Mouse (Mus musculus) limb, embryonic 11.5 days (tissue): ENCODE measurements around the gene Hlf. TPM values are rescaled to one million over a fixed set of nuclear protein-coding genes. Genes with fewer than 3 reads are reported as not detected.
A peak's percentile ranks its signal among the peaks of the same experiment; 100 is the strongest.

Experiments
- ATAC-seq: fragments of 200-750 bp; cut with Nextera tagmentation; 2 replicates; pipeline ENCODE4 v1.8.0; 2017; ENCODE audit warnings: low read depth; ENCODE audit not compliant: insufficient number of reproducible peaks, low FRiP score, low TSS enrichment
- DNase-seq: peaks from one replicate; pipeline ENCODE4 v3.0.0-alpha.2; 2015; ENCODE audit warnings: low spot score
- H3K27ac ChIP-seq: fragments of 300-500 bp; sonication (generic); replicated peaks from 2 replicates; pipeline ENCODE4 v1.5.1; 2014; ENCODE audit warnings: low read depth, mild to moderate bottlenecking, low read length
- H3K27me3 ChIP-seq: fragments of 300-500 bp; sonication (generic); 2 replicates; pipeline ENCODE4 v1.6.1; 2014; ENCODE audit warnings: mild to moderate bottlenecking, low read length, mixed read lengths; ENCODE audit not compliant: control insufficient read depth, insufficient read depth
- H3K36me3 ChIP-seq: fragments of 300-500 bp; sonication (generic); 2 replicates; pipeline ENCODE4 v1.6.1; 2014; ENCODE audit warnings: mild to moderate bottlenecking, low read length, moderate library complexity, mixed read lengths; ENCODE audit not compliant: control insufficient read depth, insufficient read depth
- H3K4me1 ChIP-seq: fragments of 300-500 bp; sonication (generic); 2 replicates; pipeline ENCODE4 v1.6.1; 2014; ENCODE audit warnings: low read length, mixed read lengths; ENCODE audit not compliant: control insufficient read depth, insufficient read depth
- H3K4me2 ChIP-seq: fragments of 300-500 bp; sonication (generic); 2 replicates; pipeline ENCODE4 v1.6.1; 2014; ENCODE audit warnings: low read depth, mild to moderate bottlenecking, moderate library complexity; ENCODE audit not compliant: severe bottlenecking
- H3K4me3 ChIP-seq: fragments of 300-500 bp; sonication (generic); 2 replicates; pipeline ENCODE4 v1.5.1; 2014; ENCODE audit warnings: low read depth, low read length
- H3K9ac ChIP-seq: fragments of 300-500 bp; sonication (generic); 2 replicates; pipeline ENCODE4 v1.6.1; 2014; ENCODE audit warnings: mild to moderate bottlenecking, low read length
- H3K9me3 ChIP-seq: fragments of 300-500 bp; sonication (generic); 2 replicates; pipeline ENCODE4 v1.6.1; 2016; ENCODE audit warnings: low read length; ENCODE audit not compliant: control insufficient read depth
- WGBS: fragments of 180-500 bp; shearing (Covaris S2); extraction: QIAGEN DNeasy Blood & Tissue Kit; methylation state at CpG from one replicate; pipeline ENCODE4 v1.1.7; 2014; 5-methylcytosine and 5-hydroxymethylcytosine counted together
- polyA plus RNA-seq: library from polyadenylated mRNA; unstranded; fragments of >200 nt; fragmentation: Nextera tagmentation; extraction: Ambion mirVana; gene quantifications from 2 replicates; pipeline ENCODE4 v1.2.1, GENCODE M21; 2014

The Hlf gene
- polyA plus RNA-seq, 1 experiment from 2014 or later = 0.31 TPM

DNA sequence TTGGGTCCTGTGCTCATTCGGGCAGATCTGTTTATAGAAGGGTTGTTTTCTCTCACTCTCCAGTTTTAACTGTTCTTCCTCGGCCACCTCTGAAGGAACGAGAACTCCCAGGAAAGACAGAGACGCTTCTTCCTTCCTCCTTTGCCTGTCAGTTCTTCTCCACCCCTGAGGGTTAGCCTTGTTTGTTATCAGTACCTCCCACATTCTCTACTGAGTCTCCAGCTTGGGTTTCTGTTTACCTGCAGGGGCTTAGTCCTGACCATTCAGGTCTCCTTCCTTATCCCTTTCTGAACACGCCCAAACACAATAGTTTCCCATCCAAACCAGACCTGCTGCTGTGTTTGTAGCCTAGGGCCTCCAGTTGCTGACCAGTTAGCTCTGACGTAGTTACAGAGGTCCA is 8.2 kb upstream of the Hlf start:
- no peak for ATAC-seq

DNA sequence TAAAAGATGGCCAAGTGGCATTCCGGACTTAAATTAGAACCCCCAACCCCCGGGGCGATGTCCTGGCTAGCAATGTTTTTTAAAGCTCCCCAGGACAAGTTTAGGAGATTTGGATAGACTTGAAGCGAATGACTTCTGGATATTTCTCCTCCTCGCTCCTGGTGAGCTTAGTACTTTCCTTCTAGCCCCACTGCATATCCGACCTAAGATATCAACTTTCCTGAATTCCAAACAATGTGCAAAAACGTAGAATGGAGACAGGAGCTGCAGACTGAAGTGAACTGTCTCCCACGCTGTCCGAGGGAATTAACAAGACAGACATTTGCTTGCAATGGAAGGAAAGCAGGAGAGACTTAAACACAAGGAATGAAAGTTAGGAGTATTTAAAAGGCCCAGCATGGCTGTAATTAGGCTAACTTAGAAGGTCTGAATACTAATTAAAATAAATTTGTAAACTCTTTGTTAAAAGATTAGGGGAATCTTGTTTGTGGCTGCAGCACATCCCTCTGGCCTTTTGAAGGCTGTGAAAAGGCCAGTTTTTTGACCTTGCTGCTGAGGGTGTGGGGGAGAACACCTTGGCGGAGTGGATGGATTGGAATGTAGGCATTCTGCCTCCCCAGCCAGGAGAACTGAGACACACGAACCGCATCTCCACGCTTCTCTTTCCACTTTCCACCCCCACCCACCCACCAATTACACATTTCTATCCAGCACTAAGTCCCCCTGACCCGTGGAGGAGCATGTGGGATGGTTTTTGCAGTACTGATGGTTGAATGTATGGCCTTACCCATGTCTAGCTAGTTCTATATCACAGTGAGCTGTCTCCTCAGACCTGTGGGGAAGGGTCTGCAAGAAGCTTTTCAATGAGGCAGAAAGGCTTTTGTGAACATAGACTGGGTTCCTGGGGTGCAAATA is 833 bp upstream of the Hlf start:
- H3K27ac ChIP-seq = no peak overlapping the region
- peak overlapping the region; percentile 86 for H3K4me2 ChIP-seq
- peaks cover 28% of the 10 kb centered on the region for H3K27me3 ChIP-seq
- no peaks in the 10 kb centered on the region for H3K9me3 ChIP-seq
- peaks cover 7% of the 10 kb centered on the region; the same call in 1 of the 2 replicates for H3K4me1 ChIP-seq
- ATAC-seq = no peak
- H3K36me3 ChIP-seq = no peaks in the 10 kb centered on the region
- peak overlapping the region; percentile 29; the same call in 1 of the 2 replicates for H3K4me3 ChIP-seq
- no peak for DNase-seq
- WGBS = 10% methylated on average over 14 of the region's 14 CpGs
- H3K9ac ChIP-seq = no peak overlapping the region

More for the DNA sequence above, 8.2 kb upstream of the Hlf start:
- Histone ChIP-seq H3K4me1 (no peaks in the 10 kb centered on the region), H3K9ac (no peak overlapping the region), H3K9me3 (no peaks in the 10 kb centered on the region), H3K27ac (no peak overlapping the region), H3K36me3 (no peaks in the 10 kb centered on the region), H3K4me3 (no peak overlapping the region), H3K4me2 (no peak overlapping the region), H3K27me3 (no peaks in the 10 kb centered on the region)
- DNase-seq = no peak
- WGBS = 54% methylated on average over 6 of the region's 6 CpGs

DNA sequence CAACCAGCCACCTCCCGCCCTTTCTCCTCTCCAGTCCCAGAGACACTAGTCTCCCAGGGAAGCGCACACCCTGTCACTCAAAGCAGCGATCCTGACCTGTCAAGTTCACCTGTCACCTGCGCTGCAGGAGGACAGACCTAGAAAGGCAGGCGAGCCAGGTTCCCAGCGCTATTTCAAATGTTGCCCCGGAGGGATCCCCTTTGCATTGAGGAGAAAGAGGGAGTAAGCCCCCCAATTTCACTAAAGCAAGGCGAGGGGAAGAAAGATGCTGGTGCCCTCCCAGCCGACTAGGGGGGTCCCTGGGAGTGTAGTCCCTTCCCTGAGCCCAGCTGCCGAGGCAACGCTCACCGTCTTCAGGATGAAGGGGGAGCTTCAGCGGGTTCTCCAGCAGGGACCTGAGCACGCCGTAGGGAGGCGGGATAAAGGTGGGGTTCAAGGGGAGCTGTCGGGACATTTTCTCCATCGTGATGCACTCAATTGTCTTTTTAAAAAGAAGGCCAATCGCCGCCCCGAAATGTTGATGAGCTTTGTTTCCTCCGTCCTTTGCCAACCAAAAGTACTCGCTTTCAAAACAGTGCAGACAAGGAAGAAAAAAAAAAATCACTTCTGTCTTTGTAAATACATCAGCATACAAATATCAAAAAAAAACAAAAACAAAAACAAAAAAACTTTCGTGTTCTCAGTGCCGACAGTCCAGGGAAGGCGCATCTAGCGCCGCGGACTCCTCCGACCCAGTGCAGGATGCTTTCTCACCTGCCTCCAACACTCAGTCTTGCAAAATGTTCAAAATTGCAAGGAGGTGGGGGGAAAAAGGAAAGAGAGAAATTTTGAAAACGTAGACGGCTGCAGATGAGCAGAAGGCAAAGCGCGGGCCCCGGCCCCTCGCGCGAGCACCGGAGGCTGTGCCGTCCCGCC is 536 bp downstream of the Hlf start:
- Histone ChIP-seq H3K4me2 (peak overlapping the region; percentile 86), H3K9me3 (no peaks in the 10 kb centered on the region), H3K4me1 (peaks cover 7% of the 10 kb centered on the region; the same call in 1 of the 2 replicates), H3K4me3 (peak overlapping the region; percentile 29), H3K27me3 (peaks cover 28% of the 10 kb centered on the region), H3K9ac (no peak overlapping the region), H3K27ac (no peak overlapping the region), H3K36me3 (no peaks in the 10 kb centered on the region)
- DNase-seq (peak; percentile 38), ATAC-seq (peak; percentile 53)
- under 1% methylated on average over 41 of the region's 41 CpGs for WGBS

DNA sequence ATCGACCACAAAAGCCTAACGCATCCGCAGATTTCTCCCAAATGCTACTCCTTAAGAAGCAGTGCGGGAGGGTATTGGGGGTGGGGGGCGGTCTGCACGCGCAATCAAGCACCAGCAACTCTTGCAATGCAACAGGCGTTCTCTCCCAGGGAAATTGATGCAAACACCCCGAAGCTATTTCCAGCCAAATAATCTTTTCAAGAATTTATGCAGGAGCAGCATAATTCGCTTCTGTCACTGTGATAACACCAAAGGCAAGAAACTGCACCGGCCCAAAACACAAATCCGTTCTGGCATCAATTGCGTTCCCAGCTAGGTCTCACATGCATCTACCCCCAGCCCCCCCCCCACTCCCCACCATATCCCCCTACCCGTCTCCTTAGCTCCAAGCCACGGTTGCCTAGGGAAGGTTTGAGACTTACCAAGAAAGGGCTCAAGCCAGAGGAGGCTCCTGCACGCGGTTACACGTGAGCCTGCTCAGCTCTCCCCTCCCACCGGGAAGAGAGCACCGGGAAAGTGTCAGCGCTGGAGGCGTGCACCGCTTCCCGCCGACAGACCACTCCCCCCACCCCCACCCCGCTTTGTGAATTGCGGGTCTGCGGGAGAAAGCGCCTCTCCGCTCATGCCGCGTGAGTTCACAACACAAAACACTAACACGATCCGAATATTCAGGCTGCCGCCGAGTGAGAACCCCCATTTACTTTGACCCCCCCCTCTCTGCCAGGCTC is 1.4 kb downstream of the Hlf start:
- Histone ChIP-seq H3K4me3 (peak overlapping the region; percentile 25), H3K9ac (no peak overlapping the region), H3K27ac (no peak overlapping the region), H3K9me3 (no peaks in the 10 kb centered on the region), H3K27me3 (peaks cover 28% of the 10 kb centered on the region), H3K36me3 (no peaks in the 10 kb centered on the region), H3K4me1 (peaks cover 7% of the 10 kb centered on the region; the same call in 1 of the 2 replicates), H3K4me2 (peak overlapping the region; percentile 86)
- DNase-seq = peak; percentile 50
- under 1% methylated on average over 36 of the region's 36 CpGs for WGBS
- no peak for ATAC-seq

DNA sequence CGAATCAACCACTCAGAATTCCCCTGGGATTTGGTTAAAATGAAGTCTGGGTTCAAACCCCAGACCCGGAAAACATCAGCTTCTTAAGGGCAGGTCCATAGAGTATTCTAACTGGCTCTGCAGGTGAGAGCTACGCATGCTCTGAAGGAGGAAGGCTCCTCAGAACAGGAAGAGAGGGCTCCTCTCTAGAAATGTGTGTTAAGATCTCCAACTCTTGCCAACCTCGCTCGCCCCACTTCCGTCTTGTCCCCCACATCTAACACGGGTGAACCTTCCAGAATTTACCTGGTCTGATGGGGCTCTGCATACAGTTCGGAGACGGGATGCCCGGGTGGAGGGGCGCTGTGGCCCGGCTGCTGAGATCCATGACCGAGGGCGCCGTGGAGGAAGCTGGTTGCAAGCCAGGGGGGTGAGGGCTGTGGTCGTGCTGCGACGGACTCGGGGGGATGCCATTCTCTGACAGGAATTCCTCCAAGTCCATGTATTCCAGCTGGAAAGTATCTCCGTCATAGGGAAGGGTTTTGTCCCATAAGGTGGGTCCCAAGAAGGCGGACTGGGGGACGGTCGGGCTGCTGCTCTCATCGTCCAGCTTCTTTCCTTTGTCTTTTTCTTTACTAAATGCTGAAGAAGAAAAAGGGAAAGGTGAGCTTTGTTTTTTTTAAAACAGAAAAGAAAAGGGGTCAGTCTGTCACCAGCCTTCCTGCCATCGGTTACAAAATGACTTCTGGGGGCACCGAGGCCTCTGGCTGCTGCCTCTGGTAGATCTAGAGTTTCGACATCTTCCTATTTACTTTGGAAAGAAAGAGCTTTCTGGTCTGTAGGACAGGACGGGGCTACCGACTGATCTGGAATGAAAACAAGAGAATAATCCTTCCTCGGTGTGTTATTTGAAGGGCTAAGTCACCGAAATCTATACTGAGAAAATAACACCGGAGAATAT is 2.9 kb downstream of the Hlf start:
- H3K9me3 ChIP-seq = no peaks in the 10 kb centered on the region
- DNase-seq (no peak), ATAC-seq (no peak)
- H3K27me3 ChIP-seq = peaks cover 28% of the 10 kb centered on the region
- H3K36me3 ChIP-seq = no peaks in the 10 kb centered on the region
- H3K4me3 ChIP-seq = no peak overlapping the region
- peaks cover 7% of the 10 kb centered on the region; the same call in 1 of the 2 replicates for H3K4me1 ChIP-seq
- WGBS = 42% methylated on average over 32 of the region's 32 CpGs
- H3K27ac ChIP-seq = no peak overlapping the region
- no peak overlapping the region for H3K4me2 ChIP-seq
- no peak overlapping the region for H3K9ac ChIP-seq

DNA sequence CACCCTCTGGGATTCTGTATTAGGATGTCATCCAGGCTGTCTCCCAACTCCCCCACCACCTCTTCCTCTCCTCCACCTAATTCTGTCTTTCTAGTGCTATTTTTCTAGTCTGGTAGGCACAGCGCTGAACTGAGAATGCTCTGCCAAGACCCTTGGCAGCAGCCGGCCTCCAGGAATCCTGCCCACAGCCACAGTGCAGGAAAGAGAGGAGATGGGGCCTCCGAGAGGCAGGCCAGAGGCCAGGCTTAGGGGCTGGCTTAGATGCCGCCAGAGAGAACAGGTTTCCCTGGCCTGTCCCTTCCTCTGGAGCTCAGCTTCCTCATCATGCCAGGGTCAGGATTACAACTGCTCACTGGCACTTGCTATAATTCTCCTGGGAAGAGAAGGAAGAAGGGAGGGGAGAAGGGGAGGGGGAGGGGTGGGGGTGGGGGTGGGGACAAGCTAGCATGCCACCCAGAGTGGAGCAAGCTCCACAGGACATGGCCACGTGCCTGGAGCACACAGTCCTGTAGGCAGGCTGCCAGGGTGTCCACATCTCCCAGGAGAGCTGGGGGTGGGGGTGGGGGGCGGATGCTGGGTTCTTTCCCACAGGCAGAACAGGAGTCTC is 8.6 kb downstream of the Hlf start:
- ATAC-seq (peak; percentile 56; the same call in 1 of the 2 replicates), DNase-seq (no peak)
- H3K4me1 ChIP-seq = peaks cover 5% of the 10 kb centered on the region; the same call in 1 of the 2 replicates
- H3K27ac ChIP-seq = no peak overlapping the region
- H3K27me3 ChIP-seq = peaks cover under 1% of the 10 kb centered on the region; the same call in 1 of the 2 replicates
- H3K36me3 ChIP-seq = no peaks in the 10 kb centered on the region; the same call in 1 of the 2 replicates
- H3K9me3 ChIP-seq = no peaks in the 10 kb centered on the region
- 21% methylated on average over 6 of the region's 6 CpGs for WGBS
- H3K9ac ChIP-seq = no peak overlapping the region
- H3K4me2 ChIP-seq = no peak overlapping the region
- no peak overlapping the region for H3K4me3 ChIP-seq

DNA sequence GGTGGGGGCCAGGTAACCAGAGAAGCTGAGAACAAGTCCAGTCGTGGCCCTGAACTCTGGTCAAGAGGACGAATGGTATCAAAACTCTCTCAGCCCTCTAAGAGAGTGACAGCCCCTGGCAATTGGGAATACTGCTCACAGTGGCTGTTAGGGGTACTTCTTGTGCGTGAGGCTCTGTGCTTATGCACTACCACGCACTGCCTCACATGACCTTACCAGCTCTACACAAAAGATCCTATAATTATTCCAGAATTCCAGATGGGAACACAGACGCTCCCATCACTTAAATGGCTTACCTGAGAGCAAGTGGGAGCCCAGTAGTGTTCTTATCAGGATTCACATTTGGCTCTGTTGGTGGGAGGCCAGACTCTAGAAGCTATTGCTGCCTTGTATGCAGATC is 9.6 kb downstream of the Hlf start:
- Histone ChIP-seq H3K9me3 (no peaks in the 10 kb centered on the region), H3K9ac (no peak overlapping the region), H3K27me3 (no peaks in the 10 kb centered on the region), H3K27ac (no peak overlapping the region), H3K4me1 (peaks cover 5% of the 10 kb centered on the region; the same call in 1 of the 2 replicates), H3K4me3 (no peak overlapping the region), H3K36me3 (no peaks in the 10 kb centered on the region; the same call in 1 of the 2 replicates), H3K4me2 (no peak overlapping the region)
- ATAC-seq (no peak), DNase-seq (no peak)
- WGBS = 49% methylated on average over 5 of the region's 5 CpGs
